Mouse (Mus musculus) right cerebral cortex, postnatal 25 days (tissue): ENCODE data around the gene C130026I21Rik.
"Not testable (repeated sequence)": the region's sequence is repeated elsewhere in the genome, so short reads cannot be mapped to it uniquely, and the experiment has no call there.

ENCODE experiments used
- DNase-seq: peaks from one replicate; pipeline ENCODE4 v3.0.0; 2022

Gene C130026I21Rik

DNA sequence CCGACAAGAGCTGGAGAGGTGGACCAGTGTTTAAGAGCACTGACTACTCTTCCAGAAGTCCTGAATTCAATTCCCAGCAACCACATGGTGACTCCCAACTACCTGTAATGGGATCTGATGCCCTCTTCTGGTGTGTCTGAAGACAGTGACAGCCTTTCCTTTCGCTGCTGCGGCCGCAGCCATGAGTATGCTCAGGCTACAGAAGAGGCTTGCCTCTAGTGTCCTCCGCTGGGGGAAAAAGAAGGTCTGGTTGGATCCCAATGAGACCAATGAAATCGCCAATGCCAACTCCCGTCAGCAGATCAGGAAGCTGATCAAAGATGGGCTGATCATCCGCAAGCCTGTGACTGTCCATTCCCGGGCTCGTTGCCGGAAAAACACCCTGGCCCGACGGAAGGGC, 258.4 kb downstream of the C130026I21Rik start:
- DNase-seq, result not testable (repeated sequence)

DNA sequence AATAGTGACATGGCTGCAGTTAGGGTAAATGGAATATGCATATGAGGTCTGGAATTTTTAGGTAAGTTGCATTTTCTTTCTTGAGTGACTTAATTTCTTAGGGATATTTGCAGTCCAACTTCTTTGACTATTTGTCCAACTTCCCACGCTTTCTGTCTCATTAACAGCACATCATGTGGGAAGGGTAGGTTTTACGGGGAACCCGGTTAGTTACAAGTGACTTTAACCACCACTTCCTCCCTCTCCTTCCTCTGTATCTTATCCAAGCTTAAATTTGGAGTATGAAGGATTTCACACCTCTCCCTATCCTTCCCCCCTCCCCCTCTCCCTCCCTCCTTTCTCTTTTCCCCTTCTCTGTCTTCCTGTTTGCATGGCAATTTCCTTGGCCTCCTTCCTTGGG, 259.4 kb downstream of the C130026I21Rik start:
- DNase-seq, result not testable (repeated sequence)

DNA sequence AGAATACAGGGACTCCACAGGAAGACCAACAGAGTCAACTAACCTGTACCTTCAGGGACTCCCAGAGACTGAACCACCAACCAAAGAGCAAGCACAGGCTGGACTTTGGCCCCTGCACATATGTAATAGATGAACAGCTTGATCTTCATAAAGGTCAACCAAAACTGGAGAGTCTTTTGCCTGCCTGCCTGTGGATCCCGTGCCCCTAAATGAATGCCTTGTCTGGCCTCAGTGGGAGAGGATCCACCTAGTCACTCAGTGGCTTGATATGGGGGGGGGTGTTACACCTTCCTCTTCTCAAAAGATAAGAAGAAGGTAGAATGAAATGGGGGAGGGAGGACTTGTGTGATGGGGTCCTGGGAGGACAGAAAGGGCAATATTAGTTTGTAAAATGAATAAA, 262.6 kb downstream of the C130026I21Rik start:
- DNase-seq, result not testable (repeated sequence)

GRCm38 (mm10) chr1:84999241-84999640, 271.1 kb downstream of the C130026I21Rik start:
- not testable (repeated sequence) for DNase-seq

DNA sequence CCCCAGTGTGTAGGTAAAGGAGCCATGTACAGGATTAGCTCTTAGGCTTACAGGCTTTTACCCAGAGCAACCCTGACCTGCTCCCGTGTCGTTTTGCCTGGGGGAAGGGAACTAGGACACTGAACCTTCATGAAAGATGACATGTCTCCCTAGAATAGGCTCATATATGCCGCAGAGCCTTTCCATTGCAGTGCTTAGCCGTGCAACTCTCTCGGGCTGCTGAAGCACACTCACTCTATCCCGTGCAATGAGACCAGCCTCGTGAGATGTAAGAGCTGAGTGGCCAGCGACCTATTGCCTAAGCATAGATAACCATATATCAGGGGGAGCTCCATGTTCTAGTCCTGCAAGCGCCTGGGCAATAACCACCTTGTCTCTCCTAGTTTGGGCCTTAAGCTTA, 274.1 kb downstream of the C130026I21Rik start:
- not testable (repeated sequence) for DNase-seq

DNA sequence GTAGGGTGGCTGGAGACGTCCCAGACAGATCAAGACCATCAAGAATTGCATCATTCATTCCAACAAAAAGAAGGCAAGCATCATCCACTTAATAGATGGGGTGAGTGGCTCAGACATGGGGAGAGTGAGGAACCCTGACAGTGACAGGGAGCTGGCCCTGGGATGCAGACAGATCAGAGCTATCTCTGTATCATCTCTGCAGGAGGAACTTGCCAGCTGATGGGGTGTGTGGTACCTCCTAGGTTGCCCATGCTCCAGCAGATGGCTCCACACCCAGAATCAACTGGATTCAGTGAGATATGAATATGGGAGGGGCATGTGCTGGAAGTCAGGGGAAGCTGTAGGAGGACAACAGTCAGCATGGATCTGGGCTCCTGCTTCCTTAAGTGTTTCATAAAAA, 275.9 kb downstream of the C130026I21Rik start:
- not testable (repeated sequence) for DNase-seq

DNA sequence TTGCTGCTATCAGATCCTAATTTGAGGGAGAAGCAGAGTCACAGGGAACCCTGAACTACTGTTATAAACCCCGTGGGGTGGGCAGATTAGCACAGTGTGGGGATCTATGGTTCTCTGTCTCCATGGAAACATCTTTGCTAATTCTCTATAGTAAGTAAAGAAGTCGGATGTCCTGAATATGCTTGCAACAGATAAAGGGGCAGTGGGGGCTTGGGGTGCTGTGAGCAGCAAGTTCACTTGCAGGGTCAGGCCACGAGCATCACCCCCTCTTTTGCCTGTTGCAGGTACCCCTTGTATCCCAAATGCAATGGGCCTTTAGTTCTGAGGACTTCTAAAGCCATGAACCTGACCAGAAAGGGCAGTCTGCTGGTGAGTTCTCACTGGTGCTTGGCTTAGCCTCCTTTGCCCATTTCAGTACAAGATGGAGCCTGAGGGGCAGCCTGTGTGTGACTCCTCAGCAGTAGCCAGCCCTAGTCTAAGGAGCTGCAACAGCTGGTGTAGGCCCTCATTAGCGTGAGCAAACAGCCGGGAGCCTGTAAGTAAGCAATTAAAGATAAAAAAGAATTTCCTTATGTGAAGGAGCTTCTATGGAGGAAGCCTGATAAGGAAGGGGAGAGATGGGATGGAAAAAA, 276.6 kb downstream of the C130026I21Rik start:
- not testable (repeated sequence) for DNase-seq

GRCm38 (mm10) chr1:84993235-84993634, 277.1 kb downstream of the C130026I21Rik start:
- DNase-seq, result not testable (repeated sequence)

DNA sequence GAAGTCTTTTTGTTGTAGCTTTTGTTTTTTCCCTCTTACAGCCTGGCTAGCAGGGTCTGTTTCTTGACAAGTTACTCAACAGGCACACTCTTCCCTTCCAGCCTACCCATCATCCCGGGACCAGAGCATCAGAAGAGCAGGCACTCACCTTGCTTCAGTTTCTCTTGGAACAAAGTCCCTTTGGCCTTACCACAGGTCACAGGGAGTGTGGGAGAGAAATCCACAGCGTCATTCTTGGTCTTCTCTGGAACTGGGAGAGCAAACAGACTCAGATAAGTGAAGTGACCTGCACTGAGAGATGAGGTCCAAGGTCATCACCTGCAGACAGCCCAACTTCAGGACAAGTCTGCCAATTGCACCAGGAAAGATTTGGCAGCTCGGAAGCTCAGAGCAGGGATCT, 277.5 kb downstream of the C130026I21Rik start:
- not testable (repeated sequence) for DNase-seq

- DNase-seq, result not testable (repeated sequence)
Measured at GRCm38 (mm10) chr1:84989044-84989443, 281.3 kb downstream of the C130026I21Rik start.

DNA sequence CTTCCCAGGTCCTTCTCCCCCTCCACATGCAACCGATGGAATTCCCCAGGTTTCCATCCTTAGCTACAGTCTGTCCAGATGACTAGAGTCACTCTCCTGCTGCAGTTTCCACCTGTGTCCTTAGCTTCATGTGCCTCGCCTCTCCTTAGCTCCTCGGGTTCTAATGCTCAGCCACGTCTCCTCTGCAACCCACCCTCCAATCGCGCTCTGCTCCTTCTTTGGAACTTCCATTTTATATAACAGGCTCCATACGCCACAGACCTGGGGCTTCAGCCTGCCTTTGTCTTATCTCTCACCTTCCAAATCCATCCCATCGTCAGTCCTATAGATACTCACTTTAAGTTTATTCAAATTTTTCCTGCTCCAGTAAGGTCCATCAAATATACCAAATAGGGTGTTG, 282.6 kb downstream of the C130026I21Rik start:
- DNase-seq, result not testable (repeated sequence)

GRCm38 (mm10) chr1:84961779-84962178, 308.6 kb downstream of the C130026I21Rik start:
- not testable (repeated sequence) for DNase-seq

- not testable (repeated sequence) for DNase-seq
Measured at GRCm38 (mm10) chr1:84957713-84958112, 312.7 kb downstream of the C130026I21Rik start.

DNA sequence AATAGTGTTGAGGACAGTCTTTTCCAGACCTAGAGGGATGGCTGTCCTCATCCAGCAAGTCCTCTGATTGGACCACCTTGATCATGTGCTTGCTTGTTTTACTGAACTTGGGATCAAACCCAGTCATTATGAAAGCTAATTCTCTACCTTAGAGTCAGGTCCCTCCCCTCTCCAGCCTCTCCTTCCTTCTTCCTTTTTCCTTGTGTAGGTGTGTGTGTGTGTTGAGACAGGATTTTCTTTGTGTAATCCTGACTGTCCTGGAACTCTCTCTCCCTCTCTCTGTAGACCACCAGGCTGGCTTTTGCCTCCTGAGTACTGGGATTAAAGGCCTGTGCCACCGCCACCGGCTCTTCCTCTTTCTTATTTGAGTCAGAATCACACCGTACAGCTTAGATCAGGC, 313.6 kb downstream of the C130026I21Rik start:
- DNase-seq, result not testable (repeated sequence)

- DNase-seq, result no peak
Measured at GRCm38 (mm10) chr1:84952456-84953181, 317.7 kb downstream of the C130026I21Rik start.

DNA sequence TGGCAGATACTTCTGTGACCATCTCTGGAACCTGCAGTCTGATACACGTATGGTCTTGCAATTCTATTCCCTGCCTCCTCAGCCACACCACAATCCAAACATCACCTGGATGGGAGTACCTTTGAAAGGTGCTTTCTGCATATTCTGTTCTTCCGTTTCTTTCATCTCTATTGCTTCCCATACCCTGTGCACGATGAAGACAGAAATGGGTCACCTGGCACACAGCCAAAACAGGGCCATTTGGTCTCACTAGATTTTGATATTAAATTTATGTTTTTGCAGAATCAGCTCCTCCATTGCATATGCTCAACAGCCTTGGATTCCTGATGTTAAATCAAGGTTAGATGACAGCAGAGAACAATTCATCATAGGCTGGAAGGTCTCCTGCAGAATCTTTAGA, 318.8 kb downstream of the C130026I21Rik start:
- no peak for DNase-seq

DNA sequence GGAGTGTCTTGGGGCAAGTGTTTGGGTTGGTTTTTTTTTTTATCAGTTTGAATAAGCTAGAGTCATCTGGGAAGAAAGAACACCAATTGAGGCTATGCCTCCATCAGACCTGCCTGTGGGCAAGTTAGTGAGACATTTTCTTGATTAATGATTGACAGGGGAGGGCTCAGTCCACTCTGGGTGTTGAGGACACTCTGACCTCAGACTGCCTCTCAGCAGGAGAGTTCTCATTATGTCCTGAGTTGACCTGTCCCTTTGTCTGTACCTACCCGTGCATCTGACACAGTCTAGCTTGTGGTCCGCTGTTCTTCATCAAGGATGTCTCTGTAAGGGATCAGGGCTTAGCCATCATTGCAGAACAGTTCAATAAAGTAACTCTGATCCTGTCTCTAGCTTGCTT, 323.0 kb downstream of the C130026I21Rik start:
- DNase-seq, result no peak

GRCm38 (mm10) chr1:84945950-84946349, 324.4 kb downstream of the C130026I21Rik start:
- no peak for DNase-seq

- no peak for DNase-seq
Measured at GRCm38 (mm10) chr1:84943549-84943948, 326.8 kb downstream of the C130026I21Rik start.
